Mouse (Mus musculus): Measurements from ENCODE around the gene Ckap5.

The Ckap5 gene

DNA sequence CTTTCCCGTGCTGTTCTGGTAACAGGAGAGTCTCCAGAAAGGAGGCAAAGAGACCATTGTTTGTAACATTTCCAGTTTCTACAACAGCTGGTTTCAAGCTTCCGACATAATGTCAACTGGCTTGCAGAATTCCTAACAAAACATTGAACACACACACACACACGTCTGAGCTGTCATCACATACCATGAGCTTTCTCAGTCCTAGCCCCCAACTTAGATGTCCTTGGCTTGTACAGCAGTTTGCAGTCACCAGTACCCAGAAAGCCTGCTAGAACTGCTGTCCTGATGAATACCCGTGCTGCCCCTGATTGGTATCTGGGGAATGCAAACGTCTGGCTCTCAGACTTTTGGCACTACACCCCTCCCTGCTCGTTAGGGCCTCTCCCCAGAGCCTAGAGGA is 129.3 kb downstream of the Ckap5 start:
- DNase-seq = no peak

GRCm38 (mm10) chr2:91656774-91657173 is 130.2 kb downstream of the Ckap5 start:
- DNase-seq = no peak

DNA sequence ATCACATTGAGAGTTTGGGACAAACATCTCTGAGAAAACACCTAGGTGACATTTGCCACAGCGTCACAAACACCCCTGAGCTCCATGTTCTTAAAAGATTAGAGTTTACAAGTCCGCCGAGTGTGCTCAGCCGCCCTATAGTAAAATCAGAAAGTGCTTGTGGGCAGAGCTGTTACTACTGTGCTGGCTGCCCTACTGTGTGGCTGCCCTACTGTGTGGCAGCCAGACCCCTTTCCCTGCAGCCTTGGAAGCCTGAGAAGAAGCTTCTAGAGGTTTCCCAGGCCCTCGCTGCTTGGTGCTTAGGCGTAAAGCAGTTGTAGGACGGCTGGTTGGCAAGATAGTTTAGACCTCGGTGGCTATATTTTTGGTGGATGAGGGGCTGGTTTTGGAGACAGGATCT is 133.1 kb downstream of the Ckap5 start:
- no peak for DNase-seq

DNA sequence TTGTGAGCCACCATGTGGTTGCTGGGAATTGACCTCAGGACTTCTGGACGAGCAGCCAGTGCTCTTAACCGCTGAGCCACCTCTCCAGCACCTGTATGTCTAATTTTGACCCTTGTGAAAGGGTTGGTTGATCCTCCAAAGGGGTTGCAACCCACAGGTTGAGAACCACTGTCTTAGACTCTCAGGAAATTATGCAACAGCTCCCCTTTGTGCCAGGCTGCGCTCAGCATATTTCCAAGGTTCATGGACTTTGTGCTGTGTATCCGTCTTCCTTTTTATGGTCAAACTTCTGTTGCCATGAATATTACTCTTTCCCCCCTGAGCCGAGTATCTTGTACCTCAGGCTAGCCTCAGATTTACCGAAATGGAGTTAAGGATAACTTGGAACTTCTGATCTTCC is 134.4 kb downstream of the Ckap5 start:
- DNase-seq = no peak

DNA sequence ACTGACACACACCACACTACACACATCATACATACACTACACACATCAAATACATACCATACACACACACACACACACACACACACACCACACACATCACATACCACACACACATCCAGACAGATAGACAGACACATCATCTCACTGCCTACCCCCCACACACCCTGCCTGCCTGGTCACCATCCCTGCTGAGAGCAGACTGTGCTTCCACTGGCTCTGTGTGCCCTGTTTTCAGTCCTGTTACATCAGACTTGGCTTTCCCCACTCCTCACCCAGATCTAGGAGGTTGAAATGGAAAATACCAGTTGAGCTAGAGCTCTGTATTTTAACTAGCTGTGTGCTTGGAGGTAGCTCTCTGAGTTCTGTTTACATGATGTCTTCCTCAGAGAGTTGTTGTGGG is 138.2 kb downstream of the Ckap5 start:
- no peak for DNase-seq

GRCm38 (mm10) chr2:91666386-91666910 is 139.9 kb downstream of the Ckap5 start:
- no peak for DNase-seq

DNA sequence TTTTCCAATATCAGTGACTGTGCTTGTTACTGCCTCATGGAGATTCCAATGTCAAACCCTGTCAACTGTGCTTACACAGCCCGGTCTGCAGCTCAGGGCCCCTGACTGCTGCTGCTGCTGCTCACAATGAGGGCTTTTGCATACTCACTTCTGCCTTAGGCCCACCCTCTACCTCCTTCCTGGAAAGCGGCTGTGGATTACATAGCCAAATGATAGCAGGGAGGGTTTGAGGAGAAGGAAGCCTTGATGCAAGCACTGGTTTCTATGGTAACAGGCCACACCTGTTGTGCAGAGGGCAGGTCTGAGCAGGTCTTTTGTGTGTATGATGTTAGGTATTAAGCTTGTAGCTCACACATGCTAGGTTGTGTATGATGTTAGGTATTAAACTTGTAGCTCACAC is 141.2 kb downstream of the Ckap5 start:
- no peak for DNase-seq

GRCm38 (mm10) chr2:91669326-91669725 is 142.8 kb downstream of the Ckap5 start:
- no peak for DNase-seq

DNA sequence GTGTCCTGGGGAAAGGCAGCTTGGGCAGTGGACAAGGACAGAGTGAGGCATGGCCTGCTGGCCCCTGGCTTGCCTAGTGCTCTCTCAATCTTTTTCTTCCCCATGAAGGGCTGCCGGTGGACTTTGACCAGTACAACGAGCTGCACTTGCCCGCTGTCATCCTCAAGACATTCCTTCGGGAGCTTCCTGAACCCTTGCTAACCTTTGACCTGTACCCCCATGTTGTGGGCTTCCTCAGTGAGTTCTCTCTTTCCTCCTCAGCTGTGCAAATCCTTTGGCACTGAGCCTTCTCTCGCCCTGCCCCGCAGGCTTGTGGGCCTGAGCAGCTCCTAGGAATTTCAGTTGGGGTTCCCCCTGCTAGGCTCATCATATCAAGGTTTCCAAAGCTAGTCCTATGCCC is 143.5 kb downstream of the Ckap5 start:
- DNase-seq = no peak

Data from right cerebral cortex, postnatal 25 days (tissue).